Mouse (Mus musculus): ENCODE results near the gene Gm28729.
"Not testable (repeated sequence)": the region's sequence is repeated elsewhere in the genome, so short reads cannot be mapped to it uniquely, and the experiment has no call there.

The Gm28729 gene

GRCm38 (mm10) chr9:96524972-96525506 is at the start of gene Gm28729:
Gm28729 (minus strand) TSS chr9:96525264.
- no peak for DNase-seq (ENCODE audit: low spot score)

GRCm38 (mm10) chr9:96573252-96573651 is 48.2 kb upstream of the Gm28729 start:
- DNase-seq (ENCODE audit: low spot score): no peak

GRCm38 (mm10) chr9:96572754-96573153 is 47.7 kb upstream of the Gm28729 start:
- no peak for DNase-seq (ENCODE audit: low spot score)

GRCm38 (mm10) chr9:96566470-96566996 is 41.5 kb upstream of the Gm28729 start:
- no peak for DNase-seq (ENCODE audit: low spot score)

- DNase-seq (ENCODE audit: low spot score): no peak
Measured at GRCm38 (mm10) chr9:96563501-96563900, 38.4 kb upstream of the Gm28729 start.

- DNase-seq (ENCODE audit: low spot score): no peak
Measured at GRCm38 (mm10) chr9:96559148-96559547, 34.1 kb upstream of the Gm28729 start.

GRCm38 (mm10) chr9:96558594-96558993 is 33.5 kb upstream of the Gm28729 start:
- no peak for DNase-seq (ENCODE audit: low spot score)

- DNase-seq (ENCODE audit: low spot score): no peak
Measured at GRCm38 (mm10) chr9:96554095-96554494, 29.0 kb upstream of the Gm28729 start.

- DNase-seq (ENCODE audit: low spot score): no peak
Measured at GRCm38 (mm10) chr9:96545410-96545809, 20.3 kb upstream of the Gm28729 start.

- peak; percentile 48 for DNase-seq (ENCODE audit: low spot score)
Measured at GRCm38 (mm10) chr9:96543643-96544640, 18.9 kb upstream of the Gm28729 start.

- DNase-seq (ENCODE audit: low spot score): no peak
Measured at GRCm38 (mm10) chr9:96538916-96539315, 13.9 kb upstream of the Gm28729 start.

- no peak for DNase-seq (ENCODE audit: low spot score)
Measured at GRCm38 (mm10) chr9:96537615-96537919, 12.5 kb upstream of the Gm28729 start.

GRCm38 (mm10) chr9:96536895-96537614 is 12.0 kb upstream of the Gm28729 start:
- DNase-seq (ENCODE audit: low spot score): peak; percentile 41

- not testable (repeated sequence) for DNase-seq (ENCODE audit: low spot score)
Measured at GRCm38 (mm10) chr9:96536093-96536492, 11.0 kb upstream of the Gm28729 start.

GRCm38 (mm10) chr9:96535431-96535830 is 10.4 kb upstream of the Gm28729 start:
- no peak for DNase-seq (ENCODE audit: low spot score)

- no peak for DNase-seq (ENCODE audit: low spot score)
Measured at GRCm38 (mm10) chr9:96534256-96534655, 9.2 kb upstream of the Gm28729 start.

GRCm38 (mm10) chr9:96533476-96533875 is 8.4 kb upstream of the Gm28729 start:
- no peak for DNase-seq (ENCODE audit: low spot score)

- no peak for DNase-seq (ENCODE audit: low spot score)
Measured at GRCm38 (mm10) chr9:96532531-96532930, 7.5 kb upstream of the Gm28729 start.

GRCm38 (mm10) chr9:96530674-96531081 is 5.6 kb upstream of the Gm28729 start:
- DNase-seq (ENCODE audit: low spot score): no peak

GRCm38 (mm10) chr9:96529961-96530673 is 5.1 kb upstream of the Gm28729 start:
- no peak for DNase-seq (ENCODE audit: low spot score)

GRCm38 (mm10) chr9:96526011-96526410 is 947 bp upstream of the Gm28729 start:
- DNase-seq (ENCODE audit: low spot score): no peak

- DNase-seq (ENCODE audit: low spot score): no peak
Measured at GRCm38 (mm10) chr9:96523148-96523547, 1.9 kb downstream of the Gm28729 start.
